Mouse (Mus musculus) adrenal gland, postnatal 25 days (tissue): Measurements from ENCODE around the gene Asb7. TPM values are rescaled to one million over a fixed set of nuclear protein-coding genes. Genes with fewer than 3 reads are reported as not detected.

ENCODE experiments used
- DNase-seq: peaks from one replicate; pipeline ENCODE4 v3.0.0; 2021; ENCODE audit warnings: mixed read lengths
- long read RNA-seq: library from polyadenylated mRNA; stranded (forward); transcript quantifications from one replicate; pipeline ENCODE4 v2.0.0, GENCODE M21; 2021
- total RNA-seq: library from RNA; stranded (reverse); gene quantifications from 2 replicates; pipeline ENCODE4 v1.2.3, GENCODE M21; 2021

Gene Asb7
- 13.7 and 20.2 TPM in 2 replicates for total RNA-seq
- long read RNA-seq, full-length matches to known transcripts = 3 of 12 reads
- long read RNA-seq, partial matches to known transcripts = 1 of 12 reads
- long read RNA-seq, other reads (novel, unspliced or antisense) = 8 of 12 reads

DNA sequence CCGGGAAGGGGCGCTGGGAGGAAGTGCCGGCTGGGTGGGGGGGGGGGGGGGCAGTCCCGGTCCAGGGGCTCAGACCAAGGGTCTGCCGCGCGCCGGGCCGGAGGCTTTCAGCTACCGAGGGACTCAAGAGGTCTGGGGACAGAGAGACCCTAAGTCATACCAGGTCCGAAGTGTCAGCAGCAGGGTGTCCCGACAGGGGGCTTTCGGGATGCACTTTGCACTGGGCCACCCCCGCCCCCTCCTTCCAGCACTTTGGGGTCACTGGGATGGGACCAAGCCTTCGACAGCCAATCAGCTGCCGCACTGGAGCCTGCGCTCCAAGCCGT lies at the start of gene Asb7:
TSS of gene Asb7 (minus strand) at position 303 of the 326 bp plus-strand sequence.
- DNase-seq = no peak

DNA sequence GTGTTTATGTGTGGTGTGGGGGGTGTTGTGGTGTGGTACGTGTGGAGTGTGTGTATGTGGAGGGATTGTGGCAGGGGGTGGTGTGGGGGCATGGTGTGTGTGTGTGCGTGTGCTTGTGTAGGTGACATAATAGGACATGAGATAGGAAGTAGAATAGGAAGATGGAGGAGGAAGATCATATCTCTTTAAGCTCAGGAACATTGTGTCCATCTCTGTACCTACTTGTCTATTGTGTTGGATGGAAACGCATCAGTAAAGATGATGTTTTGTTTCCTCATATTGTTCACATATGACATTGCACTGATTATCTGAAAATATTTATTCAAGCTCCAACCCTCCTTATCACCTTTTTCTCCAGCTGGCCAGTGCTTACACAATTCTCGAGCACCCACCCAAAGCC lies 48.0 kb upstream of the Asb7 start:
- DNase-seq = no peak

DNA sequence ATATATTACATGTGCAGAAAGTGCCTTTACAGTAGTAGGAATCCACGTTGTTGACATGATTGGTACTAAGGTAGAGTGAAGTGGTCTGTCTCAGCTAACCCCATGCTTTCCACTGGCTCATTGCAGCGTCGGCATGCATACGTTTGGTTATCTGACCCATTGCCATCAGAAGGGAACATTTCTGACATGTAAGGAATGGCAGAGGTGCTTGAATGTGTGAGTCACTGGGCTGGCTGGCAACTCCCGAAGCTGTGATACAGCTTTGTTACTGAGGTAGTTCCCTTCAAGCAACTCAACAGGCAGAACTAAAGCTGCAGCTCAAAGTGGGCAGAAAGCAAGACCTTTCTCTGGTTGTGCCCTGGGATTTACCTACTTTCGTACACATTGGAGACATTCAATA lies 45.6 kb upstream of the Asb7 start:
- no peak for DNase-seq

DNA sequence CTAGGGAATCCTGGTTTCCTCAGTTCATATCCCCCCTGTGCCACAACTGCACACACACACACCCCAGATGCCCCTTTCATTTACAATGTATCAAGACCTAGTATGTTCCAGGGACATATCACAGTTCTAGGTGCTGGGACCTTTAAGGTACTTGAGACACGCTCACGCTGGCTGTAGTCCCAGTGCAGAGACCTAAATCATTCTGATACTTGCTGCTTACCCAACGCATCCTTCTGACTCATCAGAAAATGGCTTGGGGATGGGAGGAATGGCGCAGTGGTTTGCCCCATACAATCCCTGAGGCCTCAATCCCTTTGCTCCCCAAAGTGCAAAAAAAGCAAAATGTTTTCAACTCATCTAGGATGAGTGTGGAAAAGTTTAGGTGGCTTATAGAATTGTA lies 45.1 kb upstream of the Asb7 start:
- DNase-seq = peak; percentile 19

DNA sequence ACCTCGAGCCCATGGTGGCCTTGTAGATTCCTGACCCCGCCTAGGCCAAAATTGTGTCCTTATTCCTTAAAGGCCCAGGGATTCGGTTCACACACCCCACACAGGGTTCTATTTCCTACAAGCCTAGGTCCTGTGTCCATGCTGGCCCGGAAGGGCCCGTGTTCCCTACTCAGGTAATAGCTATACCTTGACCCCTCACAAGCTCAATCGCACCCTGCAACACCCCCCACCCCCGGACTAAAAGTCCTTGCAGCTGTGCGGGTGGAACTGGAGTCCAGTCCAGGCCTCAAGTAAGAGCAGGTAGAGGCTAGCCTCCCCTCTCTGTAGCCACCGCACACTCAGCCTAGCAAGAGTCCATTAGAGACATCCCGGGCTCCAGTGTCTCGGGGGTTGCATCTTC lies 44.5 kb upstream of the Asb7 start:
- DNase-seq = no peak

DNA sequence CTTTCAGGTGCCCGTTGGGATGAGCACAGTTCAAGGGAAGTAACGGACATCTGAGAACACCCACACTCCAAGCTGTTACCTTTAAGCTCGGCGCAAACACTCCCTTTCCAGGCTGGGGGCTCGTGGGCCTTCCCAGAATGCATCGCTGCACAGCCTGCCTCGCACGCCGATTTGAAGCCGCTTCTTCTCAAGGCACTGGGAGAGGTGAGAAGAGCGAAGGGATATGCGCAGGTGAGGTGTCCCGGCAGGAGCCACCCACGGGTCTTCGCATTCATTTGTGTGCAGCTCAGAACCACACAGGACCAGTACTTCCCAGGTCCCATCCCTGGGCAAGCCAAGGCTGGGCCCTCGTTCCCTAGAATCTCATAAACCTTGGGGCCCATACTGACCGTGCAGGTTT lies 44.0 kb upstream of the Asb7 start:
- DNase-seq = no peak

DNA sequence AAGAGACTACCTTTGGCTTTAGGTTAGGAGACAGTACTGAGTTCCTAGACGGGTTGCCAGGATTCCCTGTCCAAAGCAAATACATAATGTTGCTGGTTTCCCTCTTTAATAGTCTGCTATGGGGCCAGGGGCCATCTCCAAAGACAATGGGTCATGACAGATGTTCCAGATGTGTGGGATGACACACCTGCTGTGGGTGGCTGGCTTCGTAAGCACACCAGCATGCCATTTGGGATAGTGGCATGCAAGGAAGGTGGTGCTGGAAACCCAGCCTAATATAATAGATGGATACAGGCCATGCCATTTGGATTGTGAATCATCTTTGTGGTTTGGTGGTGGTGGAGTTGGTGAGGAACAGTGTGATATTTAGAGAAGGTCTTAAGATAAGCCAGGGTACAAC lies 39.8 kb upstream of the Asb7 start:
- no peak for DNase-seq

DNA sequence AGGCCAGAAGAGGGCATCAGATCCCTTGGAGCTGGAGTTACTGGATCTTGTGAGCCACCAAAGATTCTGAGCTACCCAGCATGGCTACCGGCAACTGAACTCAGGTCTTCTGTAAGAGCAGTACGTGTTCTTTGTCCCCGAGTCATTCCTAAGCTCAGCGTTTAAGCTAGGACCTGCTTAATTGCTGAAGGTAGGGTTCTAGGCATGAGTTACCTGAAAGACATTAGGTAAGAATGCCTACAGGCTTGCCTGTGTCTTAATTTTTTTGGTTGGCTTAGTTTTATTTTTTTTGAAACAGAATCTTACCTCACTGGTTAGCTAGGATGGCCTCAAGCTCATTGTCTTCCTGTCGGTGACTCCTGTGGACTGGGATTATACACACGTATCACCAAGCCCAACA lies 38.7 kb upstream of the Asb7 start:
- no peak for DNase-seq

DNA sequence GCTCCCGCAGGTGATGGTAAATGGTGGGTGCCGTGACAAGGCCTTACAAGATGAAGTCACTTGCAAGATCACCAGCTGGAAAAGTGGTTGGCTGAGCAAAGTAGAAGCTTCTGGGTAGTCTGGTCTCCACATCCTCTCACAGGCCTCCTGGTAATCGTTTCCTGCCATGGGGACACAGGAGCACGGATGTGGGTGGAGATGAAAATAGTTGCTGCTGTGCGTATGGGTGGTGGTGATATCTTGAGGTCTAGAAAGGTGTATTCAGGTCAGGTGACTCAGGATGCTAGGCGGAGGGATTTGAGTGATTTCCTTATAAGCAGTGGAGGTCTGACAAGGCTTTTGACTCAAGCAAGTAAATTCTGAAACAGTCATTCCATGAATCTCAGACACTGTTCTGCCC lies 35.6 kb upstream of the Asb7 start:
- DNase-seq = no peak

DNA sequence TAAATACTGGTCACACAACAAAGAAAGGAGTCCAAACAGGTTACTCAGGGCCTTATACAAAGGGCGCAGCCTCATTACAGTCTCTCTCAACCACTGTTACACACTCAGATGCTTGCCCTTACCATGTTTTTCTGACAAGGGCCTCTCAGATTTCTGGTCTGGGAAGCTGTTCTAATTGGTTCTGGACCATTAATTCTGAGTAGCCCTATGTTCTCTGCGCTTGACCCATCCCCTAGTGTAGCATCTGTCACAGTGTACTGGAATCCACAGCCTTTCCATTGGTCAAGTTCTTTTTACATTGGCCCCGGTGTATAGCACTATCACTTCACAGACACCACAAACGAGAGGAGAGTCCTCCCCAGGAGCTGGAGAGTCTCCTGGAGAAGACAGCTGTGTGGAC lies 35.1 kb upstream of the Asb7 start:
- no peak for DNase-seq

DNA sequence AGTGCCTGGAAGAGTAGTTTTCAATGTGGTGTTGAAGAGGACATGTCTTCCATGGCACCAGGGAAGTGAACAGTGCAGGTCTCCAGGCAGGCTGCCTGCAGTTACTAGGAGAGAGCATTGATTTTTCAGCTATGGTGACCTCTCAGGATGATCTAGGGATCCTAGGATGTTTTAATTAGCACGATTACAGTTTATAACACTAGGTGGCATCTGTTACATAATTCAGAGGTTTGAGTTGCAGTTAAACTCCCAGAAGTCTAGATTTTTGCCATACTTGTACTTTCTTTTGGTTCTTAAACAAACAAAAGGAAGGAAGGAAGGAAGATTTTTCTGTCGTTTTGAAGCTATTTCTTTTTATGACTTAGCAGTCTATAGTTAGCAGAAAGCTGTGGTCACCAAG lies 21.8 kb upstream of the Asb7 start:
- no peak for DNase-seq

DNA sequence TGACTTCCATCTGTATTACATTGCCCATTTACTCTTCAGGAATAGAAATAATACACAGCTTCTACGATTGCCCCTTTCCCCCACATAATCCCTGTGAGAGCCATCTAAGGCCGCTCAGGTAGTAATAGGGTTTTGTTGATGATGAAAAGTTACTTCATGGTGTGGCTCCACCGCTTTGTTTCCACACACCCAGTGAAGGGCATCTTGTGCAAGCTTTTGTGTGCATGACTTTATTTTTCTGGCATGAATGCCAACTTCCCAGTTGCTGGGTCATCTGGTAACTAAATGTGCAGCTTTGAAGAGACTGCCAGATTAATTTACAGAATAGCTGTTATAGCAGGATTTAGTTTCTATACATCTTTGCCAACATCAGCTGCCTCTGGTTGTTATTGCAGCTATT lies 15.2 kb upstream of the Asb7 start:
- DNase-seq = no peak

DNA sequence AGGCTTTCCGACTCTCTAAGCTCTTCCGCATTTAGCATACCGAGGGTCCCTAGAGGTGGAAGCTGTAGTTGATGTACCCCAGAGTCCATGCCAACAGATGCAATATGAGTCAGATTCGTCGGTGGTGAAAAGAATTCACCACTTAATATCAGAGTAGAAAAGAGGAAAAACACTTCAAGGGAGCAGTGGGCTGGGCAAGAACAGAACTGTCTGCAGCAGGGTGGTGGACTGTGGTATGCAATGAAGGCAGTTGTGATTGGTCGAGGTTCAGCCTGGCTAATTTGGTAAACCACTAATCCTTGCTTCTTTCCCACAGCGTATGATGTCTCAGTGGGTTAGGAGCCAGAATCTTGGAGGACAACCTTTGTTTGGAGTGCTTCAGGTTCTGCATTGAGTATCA lies 13.3 kb upstream of the Asb7 start:
- no peak for DNase-seq

DNA sequence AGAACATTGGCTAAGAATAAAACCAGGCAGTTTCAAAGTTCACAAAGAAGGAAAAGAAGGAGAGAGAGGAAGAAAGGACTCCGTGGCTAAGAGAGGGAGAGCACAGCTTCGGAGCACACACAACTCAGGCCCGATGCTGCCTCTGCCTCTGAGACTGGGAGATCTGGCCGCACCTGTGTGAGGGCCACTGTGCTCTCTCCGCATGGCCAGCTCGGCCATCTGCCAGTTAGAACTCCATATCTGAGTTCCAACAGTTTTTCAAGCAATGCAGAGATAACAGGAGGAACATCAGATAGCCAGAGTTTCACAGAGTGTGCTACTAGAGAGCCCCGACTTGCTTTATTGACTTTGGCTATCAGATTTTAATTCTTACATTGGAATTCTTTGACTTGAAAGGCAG lies 5.1 kb upstream of the Asb7 start:
- DNase-seq = no peak

DNA sequence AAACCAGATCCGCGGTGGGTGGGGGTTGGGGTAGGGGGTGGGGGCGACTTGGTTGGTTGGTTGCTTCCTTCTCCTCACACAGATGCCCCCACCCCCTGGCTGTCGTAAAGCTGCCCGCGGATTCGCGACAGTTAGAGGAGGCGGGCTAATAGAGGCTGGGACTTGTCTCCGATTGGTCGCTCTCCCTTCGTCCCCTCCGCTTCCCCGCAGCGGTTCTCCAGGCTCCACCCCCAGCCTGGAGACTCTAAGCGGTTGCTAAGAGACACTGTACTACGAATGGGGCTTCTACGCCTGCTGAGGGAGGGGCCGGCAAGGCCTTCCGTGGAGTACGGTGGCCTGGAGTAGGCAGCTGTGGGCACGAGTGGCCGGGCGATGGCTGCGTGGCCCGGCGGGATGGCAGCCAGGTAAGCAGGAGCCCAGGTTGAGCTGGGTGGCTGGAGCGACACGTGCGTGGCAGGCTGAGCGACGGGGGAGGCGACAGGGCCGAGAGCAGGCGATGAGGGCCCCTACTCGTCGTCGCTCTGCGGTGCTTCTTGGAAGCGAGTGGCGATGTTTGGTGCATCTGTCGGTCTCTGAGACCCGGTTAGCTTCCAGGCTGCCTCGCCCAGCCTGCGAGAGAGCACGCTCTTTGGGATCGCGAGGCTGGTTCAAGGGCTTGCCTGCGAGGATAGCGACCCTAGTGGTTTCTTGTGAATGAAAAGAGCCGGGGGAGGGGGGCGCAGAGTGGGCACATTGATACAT lies 394 bp upstream of the Asb7 start, which contains the start of gene Lins1:
TSS of gene Lins1 (plus strand) at position 270 of the 741 bp plus-strand sequence.
- peak; percentile 96 for DNase-seq

DNA sequence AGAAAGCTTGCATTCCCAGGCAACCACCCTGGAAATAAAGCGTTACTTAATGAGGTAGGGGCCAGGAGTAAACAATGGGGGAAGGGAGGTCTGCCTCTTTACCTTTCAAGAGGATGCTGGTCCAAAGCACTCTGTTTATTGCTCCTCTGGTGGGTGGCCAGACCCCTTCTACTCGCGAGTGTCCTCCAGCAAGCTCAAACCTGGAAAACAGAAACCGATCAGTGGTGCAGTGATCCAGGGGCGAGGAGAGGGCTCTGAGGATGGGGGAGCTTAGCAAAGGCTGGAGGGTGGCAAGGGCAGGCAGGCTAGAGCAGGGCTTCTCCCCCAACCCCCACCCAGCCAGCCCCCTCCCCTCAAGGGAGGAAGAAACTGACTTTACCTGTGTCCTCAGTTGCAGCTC lies 675 bp downstream of the Asb7 start:
- DNase-seq = no peak

DNA sequence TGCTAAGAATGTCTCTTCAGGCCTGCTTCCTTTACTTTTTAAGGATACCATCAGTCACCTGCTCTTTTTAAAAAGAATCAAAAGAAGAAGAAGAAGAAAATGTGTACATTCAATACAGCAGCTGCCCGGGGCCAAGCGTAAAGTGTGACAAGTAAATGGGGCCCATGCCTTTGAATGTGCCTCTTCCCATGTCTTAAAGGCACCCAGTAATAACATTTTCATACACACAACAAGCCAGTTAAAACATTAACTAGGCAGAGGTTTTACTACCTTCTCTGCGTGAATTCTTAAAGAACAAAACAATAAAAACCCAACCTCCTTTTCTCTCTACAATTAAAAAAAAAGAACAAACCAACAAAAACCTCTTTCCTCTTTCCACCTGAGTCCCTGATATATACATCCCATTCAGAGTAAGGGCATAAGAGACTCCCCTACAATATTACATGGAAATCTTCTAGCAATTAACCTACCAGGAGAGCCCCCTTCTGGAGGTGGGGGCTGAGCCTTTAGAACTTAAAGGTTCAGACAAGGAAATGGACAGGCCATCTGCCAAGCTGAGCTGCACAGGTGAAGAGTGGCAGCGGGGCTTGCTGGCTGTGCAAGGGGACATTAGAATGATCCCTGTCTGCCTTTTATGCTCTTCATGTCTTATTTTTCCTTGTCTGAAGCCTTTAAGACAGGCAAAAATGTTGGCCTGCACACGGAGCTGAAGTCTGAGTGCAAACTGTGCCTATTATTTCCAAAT lies 7.1 kb downstream of the Asb7 start:
- DNase-seq = no peak

DNA sequence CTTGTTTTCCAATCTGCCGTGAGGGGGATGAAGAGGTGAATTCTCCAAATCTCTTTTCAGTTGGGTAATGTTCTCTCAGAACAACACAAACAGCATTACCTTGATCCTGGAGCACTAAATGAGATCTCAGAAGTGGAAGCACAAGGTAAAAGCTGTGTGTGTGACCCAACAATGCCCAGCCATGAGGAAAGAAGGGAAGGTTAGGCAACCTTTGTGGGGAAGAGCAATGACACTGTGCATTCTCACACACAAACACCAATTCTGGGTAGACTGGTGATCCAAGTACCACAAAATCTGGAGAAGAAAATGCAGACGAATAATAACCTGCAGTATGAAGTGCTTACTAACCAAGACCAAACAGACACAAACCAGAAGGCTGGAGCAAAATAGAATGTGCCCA lies 13.6 kb downstream of the Asb7 start:
- DNase-seq = no peak

DNA sequence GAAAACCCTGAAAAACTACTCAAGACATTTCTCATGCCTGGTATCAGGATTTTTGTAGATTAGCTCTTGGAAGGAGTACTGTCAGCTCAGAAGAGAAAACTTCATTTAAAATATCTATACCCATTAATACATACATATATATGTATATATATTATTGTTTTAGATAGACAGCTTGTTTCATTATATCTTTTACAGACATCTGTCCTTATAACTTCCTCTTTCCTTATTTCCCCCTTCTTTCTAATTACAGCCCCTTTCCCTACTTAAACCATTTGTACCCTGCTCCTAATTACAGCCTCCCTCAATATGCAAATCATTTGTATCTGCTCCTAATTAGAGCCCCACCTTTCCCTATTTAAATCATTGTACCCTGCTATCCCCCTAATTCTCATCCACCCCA lies 22.3 kb downstream of the Asb7 start:
- no peak for DNase-seq

DNA sequence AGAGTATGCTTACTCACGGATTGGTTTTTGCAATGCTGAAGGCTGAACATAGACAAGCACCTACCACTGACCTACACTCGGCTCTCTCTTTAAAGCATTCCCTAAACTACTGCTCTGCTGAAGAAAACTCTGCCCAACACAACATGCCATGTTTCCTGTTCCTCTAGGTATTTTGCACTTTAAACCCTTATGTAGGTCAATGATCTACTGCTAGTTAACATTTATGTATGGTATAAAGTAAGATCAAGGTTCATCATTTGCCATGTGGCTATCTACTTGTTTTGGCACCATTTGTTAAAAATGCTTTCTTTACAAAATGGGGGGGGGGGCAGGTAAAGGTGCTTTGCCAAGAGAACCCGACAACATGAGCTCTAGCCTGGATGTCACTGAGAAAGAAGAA lies 25.8 kb downstream of the Asb7 start:
- DNase-seq = no peak

DNA sequence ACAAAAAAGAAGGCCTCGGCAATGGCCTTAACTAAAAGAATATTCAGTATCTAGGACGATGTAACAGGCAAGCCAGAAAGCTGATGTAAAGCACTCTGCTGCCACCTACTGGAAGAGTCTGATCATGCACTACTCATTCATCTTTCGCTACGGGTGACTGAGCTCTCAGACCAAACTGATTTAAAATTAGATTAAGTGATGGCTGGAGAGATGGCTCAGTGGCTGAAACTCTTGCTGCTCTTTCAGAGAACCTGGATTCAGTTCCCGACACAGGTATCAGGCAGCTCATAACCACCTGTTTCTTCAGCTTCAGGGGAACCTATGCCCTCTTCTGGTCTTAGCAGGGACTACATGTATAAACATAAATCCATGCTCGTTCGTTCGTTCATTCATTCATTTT lies 27.8 kb downstream of the Asb7 start:
- peak; percentile 62 for DNase-seq

DNA sequence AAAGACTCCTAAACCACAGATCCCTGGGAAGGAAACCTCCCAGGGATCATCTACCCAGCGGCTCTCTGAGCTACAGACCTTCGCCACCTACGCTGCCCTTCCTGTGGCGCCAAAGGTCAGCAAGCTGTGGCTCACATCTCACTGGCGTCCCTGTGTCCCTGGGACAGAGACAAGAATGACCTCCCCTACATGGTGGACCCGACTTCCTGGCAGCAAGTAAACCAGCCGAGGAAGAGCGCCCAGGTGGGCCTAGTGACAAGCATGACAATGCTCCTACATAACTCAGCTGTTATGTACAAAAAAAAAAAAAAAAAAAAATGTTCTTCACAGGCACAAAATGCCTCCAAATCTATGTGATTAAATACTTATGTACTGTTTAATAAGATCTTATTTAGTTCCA lies 28.4 kb downstream of the Asb7 start:
- DNase-seq = no peak

DNA sequence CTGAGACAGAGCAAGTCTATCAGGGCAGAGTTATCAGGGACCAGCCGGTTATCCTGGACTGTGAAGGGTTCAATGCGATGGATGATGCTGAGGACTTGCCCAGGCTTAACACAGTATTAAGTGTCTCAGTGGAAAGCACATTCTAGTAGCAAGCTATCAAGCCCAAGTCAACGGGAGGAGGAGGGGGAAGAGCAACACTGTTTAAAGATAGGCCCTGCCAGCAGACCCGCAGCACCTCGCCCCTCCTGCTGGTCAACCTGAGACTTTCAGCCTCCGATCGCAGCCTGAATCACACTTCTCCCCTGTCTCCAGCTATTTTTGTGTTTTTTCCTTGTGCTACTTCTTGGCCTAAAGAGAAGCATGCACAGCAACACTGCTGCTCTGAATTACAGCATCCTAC lies 29.1 kb downstream of the Asb7 start:
- DNase-seq = no peak

DNA sequence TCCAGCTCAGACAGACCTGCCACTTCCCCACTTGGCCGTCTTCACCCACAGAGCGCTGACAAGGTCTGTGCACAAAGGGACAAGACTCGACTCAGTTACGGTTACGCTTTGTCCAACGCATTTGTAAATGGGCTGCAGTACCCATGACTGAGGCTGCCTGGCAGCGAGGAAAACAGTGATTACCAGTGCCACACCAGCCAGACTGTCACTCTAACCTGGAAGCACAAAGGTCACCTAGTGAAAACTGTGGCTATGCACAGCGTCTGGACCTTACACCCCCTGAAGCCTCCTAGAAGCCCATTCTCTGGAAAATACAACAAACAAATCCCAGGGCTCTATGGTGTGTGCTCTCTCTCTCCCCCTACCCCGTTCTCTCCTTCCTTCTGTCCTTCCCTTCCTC lies 33.9 kb downstream of the Asb7 start:
- DNase-seq = no peak
